ENCODE assay signal across 9 mouse cellular contexts in the genomic region with DNA sequence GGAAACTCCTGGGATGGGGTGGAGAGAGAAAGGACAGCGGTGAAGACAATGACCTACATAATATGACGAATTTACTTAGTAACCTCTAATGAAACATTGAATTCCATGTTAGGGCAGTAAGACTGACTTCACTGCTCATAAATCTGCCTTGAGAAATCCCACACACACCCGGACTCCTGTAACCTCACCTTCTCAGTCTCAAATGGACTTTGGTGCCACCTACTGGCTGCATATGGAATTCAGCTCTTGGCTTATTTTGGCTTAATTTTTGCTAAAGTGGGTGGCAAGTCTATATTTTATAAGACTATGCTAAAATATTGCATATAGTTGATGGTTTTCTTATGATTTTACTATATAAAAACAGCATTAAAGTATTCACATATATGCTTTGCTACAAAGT. TPM values are rescaled to one million over a fixed set of nuclear protein-coding genes. Genes with fewer than 3 reads are reported as not detected.
DNase-seq lines count a peak whose midpoint lies in the region; ATAC-seq and TF ChIP-seq lines count a peak whose summit lies in the region.
"Had no signal": no experiment of that assay in that cellular context is flagged by ENCODE, and none has a peak within 500 bp of the region (broad histone marks: within the 10 kb centered on the region; RNA-seq: fewer than 3 reads in every experiment).

No protein-coding gene starts in this region.

- H3K27ac ChIP-seq in kidney, adult 2 months (ENCODE audit: insufficient read depth, low read depth, low read length), result no peak overlapping the region
- H3K27ac ChIP-seq in kidney, embryonic 15.5 days, result no peak overlapping the region
- H3K27ac ChIP-seq in neural tube, embryonic 12.5 days, result no peak overlapping the region

- intact Hi-C loops in left cerebral cortex, postnatal 25 days (cut with DNase I), result loop anchor here (1.0 to 5.0 kb wide), 2 partner anchors 130 to 413 kb away; no protein-coding TSS in a partner anchor

- H3K36me3 ChIP-seq in kidney, adult 2 months (ENCODE audit: control insufficient read depth, insufficient read depth, low read length), result no peaks in the 10 kb centered on the region
- no peaks in the 10 kb centered on the region for H3K36me3 ChIP-seq in kidney, embryonic 15.5 days
- H3K36me3 ChIP-seq in neural tube, embryonic 12.5 days, result no peaks in the 10 kb centered on the region

- no peaks in the 10 kb centered on the region for H3K9me3 ChIP-seq in kidney, embryonic 15.5 days (replicated peaks)
- H3K9me3 ChIP-seq in neural tube, embryonic 12.5 days, result no peaks in the 10 kb centered on the region

- H3K4me3 ChIP-seq in kidney, adult 2 months (ENCODE audit: insufficient read depth, low read depth, low read length), result no peak overlapping the region
- no peak overlapping the region for H3K4me3 ChIP-seq in kidney, embryonic 15.5 days (replicated peaks)
- H3K4me3 ChIP-seq in neural tube, embryonic 12.5 days, result no peak overlapping the region
- H3K4me3 ChIP-seq: erythroblast, embryonic 14.5 days had no signal

- H3K27me3 ChIP-seq in kidney, adult 2 months (replicated peaks; ENCODE audit: control insufficient read depth, insufficient read depth, low read length), result no peaks in the 10 kb centered on the region
- no peaks in the 10 kb centered on the region for H3K27me3 ChIP-seq in kidney, embryonic 15.5 days
- no peaks in the 10 kb centered on the region for H3K27me3 ChIP-seq in neural tube, embryonic 12.5 days (replicated peaks)

- WGBS in kidney, adult 2 months, result 34% methylated on average over 3 of the region's 3 CpGs
- 47% methylated on average over 3 of the region's 3 CpGs for WGBS in kidney, embryonic 15.5 days
- 50% methylated on average over 3 of the region's 3 CpGs for WGBS in neural tube, embryonic 12.5 days

- ATAC-seq in kidney, embryonic 15.5 days (replicated peaks; ENCODE audit: low FRiP score), result no peak
- peak; percentile 96 for ATAC-seq in granulocyte monocyte progenitor cell, adult 5-6 weeks (replicated peaks; ENCODE audit: poor library complexity, severe bottlenecking)
- ATAC-seq in neural tube, embryonic 12.5 days (ENCODE audit: low FRiP score, low read depth), result peak; percentile 33; the same call in 1 of the 2 replicates

- TF ChIP-seq CTCF in kidney, adult 2 months (conservative IDR thresholded peaks at IDR 0.05; ENCODE audit: insufficient read depth, insufficient read length, low read depth, low read length), result peak; percentile 63

- H3K4me2 ChIP-seq in kidney, embryonic 15.5 days, result no peak overlapping the region
- H3K4me2 ChIP-seq in neural tube, embryonic 12.5 days (replicated peaks), result no peak overlapping the region

- DNase-seq in kidney, adult 2 months, result peak; percentile 64
- peak; percentile 13 for DNase-seq in MEL-GATA-1-ER (ENCODE audit: extremely low read depth, low read depth)
- DNase-seq in cerebellum, adult 18-20 months, result peak; percentile 64 to 76
- DNase-seq in left cerebral cortex, postnatal 25 days (ENCODE audit: low spot score in 2 of 2), result peak; percentile 39 to 68
- peak; percentile 81 for DNase-seq in thymus, postnatal 4 days

- no peak for TF ChIP-seq POLR2A in kidney, adult 2 months (IDR thresholded peaks at IDR 0.05; ENCODE audit: low read depth, low read length)

- no peak overlapping the region for H3K9ac ChIP-seq in kidney, embryonic 15.5 days
- no peak overlapping the region for H3K9ac ChIP-seq in neural tube, embryonic 12.5 days

- no peaks in the 10 kb centered on the region for H3K4me1 ChIP-seq in kidney, adult 2 months (ENCODE audit: control insufficient read depth, insufficient read depth, low read length)
- no peaks in the 10 kb centered on the region for H3K4me1 ChIP-seq in kidney, embryonic 15.5 days
- no peaks in the 10 kb centered on the region for H3K4me1 ChIP-seq in neural tube, embryonic 12.5 days

RNA-seq across cellular contexts. Expression of gene Ccdc89, which starts 16.4 kb away (rescaled TPM):
- 0.10 and 0.13 TPM in 2 replicates for polyA plus RNA-seq in kidney, adult 2 months (2012; rRNA removed)
- polyA plus RNA-seq in kidney, embryonic 15.5 days (2015; fragmentation: Nextera tagmentation; extraction: Ambion mirVana), result 1.3 and 1.7 TPM in 2 replicates
- not detected in 2 replicates for total RNA-seq in granulocyte monocyte progenitor cell, adult 5-6 weeks (2014; fragmentation: Nextera tagmentation)
- total RNA-seq in granulocyte monocyte progenitor cell, adult 5-6 weeks (2017), result 0.60 TPM in 1 of 2 replicates, not detected in the other
- total RNA-seq in left cerebral cortex, postnatal 25 days (2021), result under 1 TPM; 0.71 to 0.78 TPM
- 2.0 and 2.2 TPM in 2 replicates for polyA plus RNA-seq in neural tube, embryonic 12.5 days (2016; fragmentation: Nextera tagmentation; extraction: Ambion mirVana)
- polyA plus RNA-seq: erythroblast, embryonic 14.5 days had no signal

RNA-seq across cellular contexts. Expression of gene Crebzf, which starts 32.6 kb away (rescaled TPM):
- 21.4 and 23.9 TPM in 2 replicates for polyA plus RNA-seq in kidney, adult 2 months (2012; rRNA removed)
- polyA plus RNA-seq in kidney, embryonic 15.5 days (2015; fragmentation: Nextera tagmentation; extraction: Ambion mirVana), result 34.7 and 35.8 TPM in 2 replicates
- 81.3 and 110 TPM in 2 replicates for total RNA-seq in granulocyte monocyte progenitor cell, adult 5-6 weeks (2014; fragmentation: Nextera tagmentation)
- total RNA-seq in granulocyte monocyte progenitor cell, adult 5-6 weeks (2017), result 35.8 and 65.8 TPM in 2 replicates
- total RNA-seq in left cerebral cortex, postnatal 25 days (2021), result 10 to 100 TPM; 78.1 to 84.6 TPM
- 57.6 and 64.9 TPM in 2 replicates for polyA plus RNA-seq in neural tube, embryonic 12.5 days (2016; fragmentation: Nextera tagmentation; extraction: Ambion mirVana)

RNA-seq across cellular contexts. Expression of gene Tmem126a, which starts 47.1 kb away (rescaled TPM):
- 38.7 and 52.9 TPM in 2 replicates for polyA plus RNA-seq in kidney, adult 2 months (2012; rRNA removed)
- polyA plus RNA-seq in kidney, embryonic 15.5 days (2015; fragmentation: Nextera tagmentation; extraction: Ambion mirVana), result 115 and 126 TPM in 2 replicates
- total RNA-seq in granulocyte monocyte progenitor cell, adult 5-6 weeks (2014; fragmentation: Nextera tagmentation), result 69.3 and 70.3 TPM in 2 replicates
- total RNA-seq in granulocyte monocyte progenitor cell, adult 5-6 weeks (2017), result 30.2 and 36.4 TPM in 2 replicates
- 10 to 100 TPM; 43.2 to 44.8 TPM for total RNA-seq in left cerebral cortex, postnatal 25 days (2021)
- 109 and 111 TPM in 2 replicates for polyA plus RNA-seq in neural tube, embryonic 12.5 days (2016; fragmentation: Nextera tagmentation; extraction: Ambion mirVana)

Comparison
In these comparisons a context has a peak if more than half of its experiments do, and no peak if none do; other contexts are left out.
1. DNase-seq: peak in every context shown above with its lines; median percentile 81 in thymus, postnatal 4 days; 70 in cerebellum, adult 18-20 months; 64 in kidney, adult 2 months; 54 in left cerebral cortex, postnatal 25 days; 13 in MEL-GATA-1-ER.